Mouse (Mus musculus) CH12.LX (cell line): ENCODE data around the gene Pkdrej. TPM values are rescaled to one million over a fixed set of nuclear protein-coding genes. Genes with fewer than 3 reads are reported as not detected.

Experiments used
- DNase-seq: peaks from one replicate; pipeline ENCODE4 v3.0.0-alpha.2; 2013; ENCODE audit errors: extremely low read depth
- H3K27ac ChIP-seq: 2 replicates; pipeline ENCODE4 v1.5.1; 2012; ENCODE audit warnings: low read depth, mild to moderate bottlenecking, control low read depth, moderate library complexity; ENCODE audit not compliant: insufficient read depth
- H3K27me3 ChIP-seq: replicated peaks from 2 replicates; pipeline ENCODE3; 2012; ENCODE audit warnings: inconsistent platforms
- H3K36me3 ChIP-seq, 2 experiments: replicated peaks in 1 of 2; 2 replicates each; pipeline versions ENCODE3 to v1.6.1; 2012; ENCODE audit warnings: inconsistent platforms in 1 of 2, low read length in 1 of 2, mild to moderate bottlenecking in 1 of 2, mixed read lengths in 1 of 2, moderate library complexity in 1 of 2; ENCODE audit not compliant: control insufficient read depth in 1 of 2, insufficient read depth in 1 of 2
- H3K4me1 ChIP-seq, 2 experiments: 2 replicates each; pipeline ENCODE4 v1.6.1; 2012; ENCODE audit warnings: inconsistent platforms in 1 of 2, moderate library complexity in 1 of 2; ENCODE audit not compliant: insufficient read depth in 2 of 2, control insufficient read depth in 1 of 2
- H3K4me2 ChIP-seq: 2 replicates; pipeline ENCODE4 v1.6.1; 2012; ENCODE audit warnings: low read depth, mild to moderate bottlenecking, control low read depth; ENCODE audit not compliant: poor library complexity, insufficient read depth, severe bottlenecking
- H3K4me3 ChIP-seq, 3 experiments: fragments of 150-350 bp in 1 of 3; sonication (generic) in 1 of 3; replicated peaks in 1 of 3; 2 replicates each; pipeline versions ENCODE3 to v1.5.1; 2011 to 2012; ENCODE audit warnings: low read depth in 2 of 3, low read length in 2 of 3, mild to moderate bottlenecking in 2 of 3, moderate library complexity in 2 of 3, control low read depth in 1 of 3, improper control_type of control experiment in 1 of 3, inconsistent platforms in 1 of 3, mixed read lengths in 1 of 3; ENCODE audit not compliant: poor library complexity in 1 of 3
- H3K79me2 ChIP-seq: replicated peaks from 2 replicates; pipeline ENCODE4 v1.6.1; 2012; ENCODE audit warnings: mild to moderate bottlenecking, moderate library complexity; ENCODE audit not compliant: control insufficient read depth, poor library complexity, insufficient read depth, severe bottlenecking; ENCODE audit errors: extremely low read depth
- H3K9ac ChIP-seq: 2 replicates; pipeline ENCODE4 v1.6.1; 2012; ENCODE audit warnings: low read depth, mild to moderate bottlenecking, control low read depth, moderate library complexity; ENCODE audit not compliant: insufficient read depth
- H3K9me3 ChIP-seq: replicated peaks from 2 replicates; pipeline ENCODE3; 2012; ENCODE audit warnings: low read length, inconsistent platforms, mixed read lengths
- BHLHE40 ChIP-seq: IDR thresholded peaks from 2 replicates; pipeline ENCODE4 v1.6.1; 2011; ENCODE audit warnings: mild to moderate bottlenecking, low read depth, low read length, improper control_type of control experiment
- CHD1 ChIP-seq: IDR thresholded peaks from 2 replicates; pipeline ENCODE4 v1.6.1; 2012; ENCODE audit warnings: low read depth, low read length, improper control_type of control experiment, inconsistent platforms
- CHD2 ChIP-seq: IDR thresholded peaks from 2 replicates; pipeline ENCODE4 v1.6.1; 2011; ENCODE audit warnings: low read length, improper control_type of control experiment
- CTCF ChIP-seq, 2 experiments: IDR thresholded peaks in 1 of 2; conservative IDR thresholded peaks in 1 of 2; 2 replicates each; pipeline ENCODE4 v1.5.1; 2011 to 2012; ENCODE audit warnings: low read depth in 2 of 2, low read length in 2 of 2, improper control_type of control experiment in 1 of 2, inconsistent platforms in 1 of 2, mild to moderate bottlenecking in 1 of 2, moderate library complexity in 1 of 2
- E2F4 ChIP-seq: IDR thresholded peaks from 2 replicates; pipeline ENCODE4 v1.6.1; 2011; ENCODE audit warnings: low read depth, low read length, improper control_type of control experiment; ENCODE audit not compliant: insufficient replicate concordance
- ELF1 ChIP-seq: IDR thresholded peaks from 2 replicates; pipeline ENCODE4 v1.6.1; 2014; ENCODE audit warnings: low read depth, mild to moderate bottlenecking, inconsistent platforms, low read length, improper control_type of control experiment
- EP300 ChIP-seq: IDR thresholded peaks from 2 replicates; pipeline ENCODE4 v1.6.1; 2011; ENCODE audit warnings: low read length, improper control_type of control experiment
- GABPA ChIP-seq: IDR thresholded peaks from 2 replicates; pipeline ENCODE4 v1.6.1; 2012; ENCODE audit warnings: low read depth, low read length, improper control_type of control experiment, inconsistent platforms; ENCODE audit not compliant: insufficient replicate concordance
- HCFC1 ChIP-seq: IDR thresholded peaks from 2 replicates; pipeline ENCODE4 v1.6.1; 2012; ENCODE audit warnings: low read depth, mild to moderate bottlenecking, inconsistent platforms, low read length, improper control_type of control experiment
- IRF4 ChIP-seq: IDR thresholded peaks from 2 replicates; pipeline ENCODE4 v1.6.1; 2014; ENCODE audit warnings: low read depth, mild to moderate bottlenecking, inconsistent platforms, low read length, improper control_type of control experiment
- JUN ChIP-seq: IDR thresholded peaks from 2 replicates; pipeline ENCODE4 v1.6.1; 2011; ENCODE audit warnings: low read depth, mild to moderate bottlenecking, low read length, improper control_type of control experiment, moderate library complexity; ENCODE audit not compliant: insufficient read depth
- JUND ChIP-seq: conservative IDR thresholded peaks from 2 replicates; pipeline ENCODE4 v1.6.1; 2011; ENCODE audit warnings: low read depth, low read length, improper control_type of control experiment
- MAFK ChIP-seq: IDR thresholded peaks from 2 replicates; pipeline ENCODE4 v1.6.1; 2011; ENCODE audit warnings: low read length, improper control_type of control experiment; ENCODE audit not compliant: insufficient replicate concordance
- MAX ChIP-seq: IDR thresholded peaks from 2 replicates; pipeline ENCODE4 v1.6.1; 2011; ENCODE audit warnings: low read length, improper control_type of control experiment
- MAZ ChIP-seq: IDR thresholded peaks from 2 replicates; pipeline ENCODE4 v1.6.1; 2012; ENCODE audit warnings: low read depth, mild to moderate bottlenecking, inconsistent platforms, low read length, improper control_type of control experiment, moderate library complexity
- MXI1 ChIP-seq: IDR thresholded peaks from 2 replicates; pipeline ENCODE4 v1.6.1; 2011; ENCODE audit warnings: mild to moderate bottlenecking, low read depth, low read length, improper control_type of control experiment
- NELFE ChIP-seq: IDR thresholded peaks from 2 replicates; pipeline ENCODE4 v1.6.1; 2011; ENCODE audit warnings: low read depth, low read length, improper control_type of control experiment
- POLR2A ChIP-seq: IDR thresholded peaks from 2 replicates; pipeline ENCODE4 v1.6.1; 2011; ENCODE audit warnings: low read depth, mild to moderate bottlenecking, improper control_type of control experiment, low read length
- RAD21 ChIP-seq: IDR thresholded peaks from 2 replicates; pipeline ENCODE4 v1.6.1; 2011; ENCODE audit warnings: low read depth, mild to moderate bottlenecking, low read length, improper control_type of control experiment, moderate library complexity
- RCOR1 ChIP-seq: conservative IDR thresholded peaks from 2 replicates; pipeline ENCODE4 v1.6.1; 2012; ENCODE audit warnings: low read depth, mild to moderate bottlenecking, inconsistent platforms, low read length, improper control_type of control experiment
- SIN3A ChIP-seq: IDR thresholded peaks from 2 replicates; pipeline ENCODE4 v1.6.1; 2012; ENCODE audit warnings: low read length, improper control_type of control experiment, inconsistent platforms
- SMC3 ChIP-seq: IDR thresholded peaks from 2 replicates; pipeline ENCODE4 v1.6.1; 2011; ENCODE audit warnings: low read depth, low read length, improper control_type of control experiment
- TBP ChIP-seq: conservative IDR thresholded peaks from 2 replicates; pipeline ENCODE4 v1.6.1; 2011; ENCODE audit warnings: low read depth, low read length, improper control_type of control experiment
- TCF12 ChIP-seq: IDR thresholded peaks from 2 replicates; pipeline ENCODE4 v1.6.1; 2014; ENCODE audit warnings: low read depth, mild to moderate bottlenecking, inconsistent platforms, low read length, improper control_type of control experiment
- UBTF ChIP-seq: IDR thresholded peaks from 2 replicates; pipeline ENCODE4 v1.6.1; 2012; ENCODE audit warnings: low read depth, mild to moderate bottlenecking, inconsistent platforms, low read length, improper control_type of control experiment, moderate library complexity
- USF1 ChIP-seq: IDR thresholded peaks from 2 replicates; pipeline ENCODE4 v1.6.1; 2014; ENCODE audit warnings: low read depth, mild to moderate bottlenecking, inconsistent platforms, low read length, improper control_type of control experiment
- USF2 ChIP-seq: conservative IDR thresholded peaks from 2 replicates; pipeline ENCODE4 v1.6.1; 2011; ENCODE audit warnings: low read depth, low read length, improper control_type of control experiment
- ZC3H11A ChIP-seq: IDR thresholded peaks from 2 replicates; pipeline ENCODE4 v1.6.1; 2012; ENCODE audit warnings: low read depth, mild to moderate bottlenecking, inconsistent platforms, low read length, improper control_type of control experiment
- ZKSCAN1 ChIP-seq: IDR thresholded peaks from 2 replicates; pipeline ENCODE4 v1.6.1; 2012; ENCODE audit warnings: low read depth, inconsistent platforms, low read length, improper control_type of control experiment, borderline replicate concordance
- ZMIZ1 ChIP-seq: IDR thresholded peaks from 2 replicates; pipeline ENCODE4 v1.6.1; 2012; ENCODE audit warnings: low read depth, mild to moderate bottlenecking, inconsistent platforms, low read length, improper control_type of control experiment
- ZNF384 ChIP-seq: IDR thresholded peaks from 2 replicates; pipeline ENCODE4 v1.6.1; 2012; ENCODE audit warnings: low read depth, low read length, improper control_type of control experiment, inconsistent platforms
- dilution Hi-C: fragments of 300-500 bp; cut with MboI; formaldehyde crosslinking; loops from 2 replicates; pipeline ENCODE4 v1.14.3; 2020; ENCODE audit warnings: low sequenced_read_pairs; ENCODE audit not compliant: extremely low pct_unique_long_range_greater_than_20kb, extremely low pct_ligation_motif_present
- in situ Hi-C: fragments of 300-500 bp; cut with MboI; formaldehyde crosslinking; loops from 3 replicates; pipeline ENCODE4 v1.14.3; 2019; ENCODE audit warnings: low sequenced_read_pairs, low pct_ligation_motif_present, low pct_unique_long_range_greater_than_20kb, mixed read lengths
- polyA plus RNA-seq: library from polyadenylated mRNA; unstranded; fragments of >175 nt; gene quantifications from 2 replicates; pipeline ENCODE4 v1.2.1, GENCODE M21; 2012; ENCODE audit warnings: low read depth; ENCODE audit not compliant: insufficient read length
- total RNA-seq, 2 experiments: library from RNA; depleted of rRNA; stranded (reverse); fragments of 300-350 nt in 1 of 2; fragments of >200 nt in 1 of 2; gene quantifications; 2 replicates each; pipeline ENCODE4 v1.2.3; 2012 to 2014

Pkdrej gene
- total and polyA plus RNA-seq, 3 experiments = not detected

DNA sequence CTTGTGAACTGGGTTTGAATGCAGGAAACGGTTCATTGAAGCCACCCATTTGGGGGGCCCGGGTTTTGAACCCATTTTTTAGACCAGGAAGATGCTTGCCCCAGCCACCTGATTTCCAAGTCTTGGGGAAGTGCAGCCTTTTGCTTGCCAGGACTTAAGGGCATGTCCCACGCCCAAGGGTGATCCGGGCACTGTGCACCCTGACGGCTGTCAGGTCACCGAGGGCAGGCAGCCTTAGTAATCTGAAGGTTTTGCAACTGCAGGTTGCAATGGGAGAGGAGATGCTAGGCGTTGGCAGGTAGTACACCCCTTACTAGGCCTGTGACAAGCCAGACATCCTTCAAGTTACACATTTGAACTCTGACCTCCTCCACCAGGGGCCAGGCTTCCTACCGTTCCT, 11.1 kb upstream of the Pkdrej start:
- dilution Hi-C loops (no loop called here), in situ Hi-C loops (no loop called here)
- Histone ChIP-seq H3K9me3 (no peaks in the 10 kb centered on the region), H3K4me2 (peak overlapping the region; percentile 95), H3K27me3 (peaks cover 7% of the 10 kb centered on the region), H3K9ac (peak overlapping the region; percentile 89), H3K4me1 (peaks cover 8 to 31% of the 10 kb centered on the region in 2 experiments), H3K4me3 (peak overlapping the region; percentile 68 to 90 (median 69)), H3K27ac (no peak overlapping the region), H3K79me2 (no peaks in the 10 kb centered on the region), H3K36me3 (peaks cover 0 to 19% of the 10 kb centered on the region in 2 experiments)
- no peak for DNase-seq
- TF ChIP-seq E2F4 (no peak), USF2 (no peak), CTCF (conservative IDR thresholded peaks at IDR 0.05 in 1 of 2, IDR thresholded peaks at IDR 0.05 in 1 of 2; ENCODE audit: low read depth in 2 of 2, low read length in 2 of 2) (no peak), USF1 (no peak), ZKSCAN1 (no peak), CHD2 (no peak), SMC3 (no peak), MXI1 (no peak), ELF1 (no peak), BHLHE40 (no peak), HCFC1 (no peak), SIN3A (no peak)

- dilution Hi-C loops = no loop called here
- no peak within 1 kb of the TSS for H3K27ac ChIP-seq
- H3K4me1 ChIP-seq = peaks cover 8 to 31% of the 10 kb centered on the region in 2 experiments
- H3K9me3 ChIP-seq = no peaks in the 10 kb centered on the region
- peak; percentile 86 for DNase-seq
- H3K4me3 ChIP-seq = peak within 1 kb of the TSS; percentile 68 to 90 (median 69)
- peaks cover 11% of the 10 kb centered on the region for H3K27me3 ChIP-seq
- peak within 1 kb of the TSS; percentile 95 for H3K4me2 ChIP-seq
- H3K36me3 ChIP-seq = peaks cover 0 to 19% of the 10 kb centered on the region in 2 experiments
- in situ Hi-C loops = no loop called here
- no peaks in the 10 kb centered on the region for H3K79me2 ChIP-seq
- peak within 1 kb of the TSS; percentile 89 for H3K9ac ChIP-seq
- no peak for TF ChIP-seq CHD1
- TF ChIP-seq EP300 = no peak
- no peak for TF ChIP-seq ZNF384
- peak; percentile 80 for TF ChIP-seq NELFE
- peak; percentile 48; the same call in 1 of the 2 replicates for TF ChIP-seq ZMIZ1
- TF ChIP-seq IRF4 = 0 out of 2 replicates have a peak, but pooled peaks have one; percentile 21
- no peak for TF ChIP-seq RCOR1
- no peak for TF ChIP-seq BHLHE40
- TF ChIP-seq MAX = peak; percentile 71
- TF ChIP-seq SMC3 = no peak
- no peak for TF ChIP-seq MAZ
- peak; percentile 48; the same call in 1 of the 2 replicates for TF ChIP-seq HCFC1
- no peak; the same call in 1 of the 2 replicates for TF ChIP-seq SIN3A
- TF ChIP-seq TBP = peak; percentile 77
- no peak for TF ChIP-seq USF2
- TF ChIP-seq ZKSCAN1 = no peak
- no peak for TF ChIP-seq USF1
- TF ChIP-seq GABPA = no peak
- peak; percentile 79 for TF ChIP-seq TCF12
- no peak for TF ChIP-seq MAFK
- no peak for TF ChIP-seq JUN
- TF ChIP-seq CHD2 = no peak
- TF ChIP-seq ZC3H11A = no peak
- TF ChIP-seq UBTF = no peak
- no peak for TF ChIP-seq CTCF (conservative IDR thresholded peaks at IDR 0.05 in 1 of 2, IDR thresholded peaks at IDR 0.05 in 1 of 2; ENCODE audit: low read depth in 2 of 2, low read length in 2 of 2)
- no peak for TF ChIP-seq RAD21
- TF ChIP-seq POLR2A = peak; percentile 84
- no peak for TF ChIP-seq JUND
- peak; percentile 85 for TF ChIP-seq MXI1
These were observed 10.5 kb upstream of the Pkdrej start, which contains the start of gene Ttc38 for GRCm38 (mm10) chr15:85831954-85832590. Ttc38 (plus strand) TSS chr15:85832306.
